Mouse (Mus musculus): ENCODE data around the gene Snx20. TPM values are rescaled to one million over a fixed set of nuclear protein-coding genes. Genes with fewer than 3 reads are reported as not detected.

Snx20 gene
- polyA plus RNA-seq, 1 experiment: 0.07 TPM

DNA sequence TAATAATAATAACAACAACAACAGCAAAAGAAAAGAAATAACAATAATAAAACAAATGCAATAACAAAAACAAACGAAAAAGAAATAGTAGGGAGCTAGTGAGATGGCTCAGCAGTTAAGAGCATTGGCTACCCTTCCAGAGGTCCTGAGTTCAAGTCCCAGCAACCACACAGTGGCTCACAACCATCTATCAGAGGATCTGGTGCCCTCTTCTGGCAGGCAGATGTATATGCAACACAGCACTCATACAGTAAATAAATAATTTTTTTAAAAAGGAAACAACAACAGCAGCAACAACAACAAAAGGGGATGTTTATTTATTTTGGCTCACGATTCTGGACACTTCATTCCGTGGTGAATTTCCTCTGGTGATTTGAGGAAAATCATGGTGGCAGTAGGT lies 16.4 kb downstream of the Snx20 start:
- H3K4me1 ChIP-seq (ENCODE audit: control insufficient read depth, insufficient read depth, low read length): no peaks in the 10 kb centered on the region
- TF ChIP-seq CTCF (IDR thresholded peaks at IDR 0.05; ENCODE audit: control insufficient read depth, insufficient read depth, insufficient replicate concordance, low read depth, low read length) (no peak), POLR2A (IDR thresholded peaks at IDR 0.05; ENCODE audit: control insufficient read depth, low read depth, low read length) (no peak)
- H3K36me3 ChIP-seq (ENCODE audit: control insufficient read depth, insufficient read depth, low read length): no peaks in the 10 kb centered on the region
- H3K27me3 ChIP-seq (ENCODE audit: control insufficient read depth, insufficient read depth, low read length): no peaks in the 10 kb centered on the region
- no peak overlapping the region for H3K4me3 ChIP-seq (ENCODE audit: control insufficient read depth, low read depth, low read length)
- H3K27ac ChIP-seq (ENCODE audit: control insufficient read depth, insufficient read depth, low read depth, low read length): no peak overlapping the region

DNA sequence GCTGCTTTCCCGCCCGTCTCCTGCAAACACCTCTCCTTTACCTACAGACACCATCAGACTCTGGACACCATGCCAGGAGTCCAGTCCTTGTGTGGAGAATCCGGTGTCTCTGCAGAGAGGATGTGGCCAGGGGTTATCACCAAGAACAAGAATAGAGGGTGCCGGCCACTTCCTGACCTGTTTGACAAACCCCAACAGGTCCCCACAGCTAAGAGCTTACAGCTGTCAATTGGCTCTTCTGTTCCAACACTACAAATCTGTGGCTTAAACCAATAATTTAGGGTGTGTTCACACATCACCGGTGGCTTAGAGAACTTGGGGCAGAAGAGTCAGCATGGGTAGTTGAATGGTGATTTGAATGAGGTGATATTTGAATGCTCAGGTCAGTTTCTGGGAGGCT lies 17.3 kb downstream of the Snx20 start:
- Histone ChIP-seq H3K36me3 (ENCODE audit: control insufficient read depth, insufficient read depth, low read length) (no peaks in the 10 kb centered on the region), H3K27me3 (ENCODE audit: control insufficient read depth, insufficient read depth, low read length) (no peaks in the 10 kb centered on the region), H3K4me1 (ENCODE audit: control insufficient read depth, insufficient read depth, low read length) (no peaks in the 10 kb centered on the region), H3K4me3 (ENCODE audit: control insufficient read depth, low read depth, low read length) (no peak overlapping the region), H3K27ac (ENCODE audit: control insufficient read depth, insufficient read depth, low read depth, low read length) (no peak overlapping the region)
- no peak for TF ChIP-seq POLR2A (IDR thresholded peaks at IDR 0.05; ENCODE audit: control insufficient read depth, low read depth, low read length)
- no peak for TF ChIP-seq CTCF (IDR thresholded peaks at IDR 0.05; ENCODE audit: control insufficient read depth, insufficient read depth, insufficient replicate concordance, low read depth, low read length)

GRCm38 (mm10) chr8:88614981-88615380 lies 20.9 kb downstream of the Snx20 start:
- H3K4me1 ChIP-seq (ENCODE audit: control insufficient read depth, insufficient read depth, low read length): peaks cover 2% of the 10 kb centered on the region; the same call in 1 of the 2 replicates
- TF ChIP-seq POLR2A (IDR thresholded peaks at IDR 0.05; ENCODE audit: control insufficient read depth, low read depth, low read length) (no peak), CTCF (IDR thresholded peaks at IDR 0.05; ENCODE audit: control insufficient read depth, insufficient read depth, insufficient replicate concordance, low read depth, low read length) (no peak)
- H3K27ac ChIP-seq (ENCODE audit: control insufficient read depth, insufficient read depth, low read depth, low read length): no peak overlapping the region
- no peak overlapping the region for H3K4me3 ChIP-seq (ENCODE audit: control insufficient read depth, low read depth, low read length)
- no peaks in the 10 kb centered on the region for H3K36me3 ChIP-seq (ENCODE audit: control insufficient read depth, insufficient read depth, low read length)
- no peaks in the 10 kb centered on the region for H3K27me3 ChIP-seq (ENCODE audit: control insufficient read depth, insufficient read depth, low read length)

GRCm38 (mm10) chr8:88610271-88610670 lies 25.7 kb downstream of the Snx20 start:
- no peak overlapping the region for H3K27ac ChIP-seq (ENCODE audit: control insufficient read depth, insufficient read depth, low read depth, low read length)
- H3K27me3 ChIP-seq (ENCODE audit: control insufficient read depth, insufficient read depth, low read length): no peaks in the 10 kb centered on the region
- peaks cover 2% of the 10 kb centered on the region; the same call in 1 of the 2 replicates for H3K4me1 ChIP-seq (ENCODE audit: control insufficient read depth, insufficient read depth, low read length)
- no peaks in the 10 kb centered on the region for H3K36me3 ChIP-seq (ENCODE audit: control insufficient read depth, insufficient read depth, low read length)
- TF ChIP-seq POLR2A (IDR thresholded peaks at IDR 0.05; ENCODE audit: control insufficient read depth, low read depth, low read length): no peak
- no peak for TF ChIP-seq CTCF (IDR thresholded peaks at IDR 0.05; ENCODE audit: control insufficient read depth, insufficient read depth, insufficient replicate concordance, low read depth, low read length)
- no peak overlapping the region for H3K4me3 ChIP-seq (ENCODE audit: control insufficient read depth, low read depth, low read length)

GRCm38 (mm10) chr8:88609036-88609435 lies 26.9 kb downstream of the Snx20 start:
- TF ChIP-seq CTCF (IDR thresholded peaks at IDR 0.05; ENCODE audit: control insufficient read depth, insufficient read depth, insufficient replicate concordance, low read depth, low read length) (no peak), POLR2A (IDR thresholded peaks at IDR 0.05; ENCODE audit: control insufficient read depth, low read depth, low read length) (no peak)
- no peaks in the 10 kb centered on the region for H3K36me3 ChIP-seq (ENCODE audit: control insufficient read depth, insufficient read depth, low read length)
- H3K4me3 ChIP-seq (ENCODE audit: control insufficient read depth, low read depth, low read length): no peak overlapping the region
- no peak overlapping the region for H3K27ac ChIP-seq (ENCODE audit: control insufficient read depth, insufficient read depth, low read depth, low read length)
- no peaks in the 10 kb centered on the region for H3K27me3 ChIP-seq (ENCODE audit: control insufficient read depth, insufficient read depth, low read length)
- H3K4me1 ChIP-seq (ENCODE audit: control insufficient read depth, insufficient read depth, low read length): peaks cover 2% of the 10 kb centered on the region

DNA sequence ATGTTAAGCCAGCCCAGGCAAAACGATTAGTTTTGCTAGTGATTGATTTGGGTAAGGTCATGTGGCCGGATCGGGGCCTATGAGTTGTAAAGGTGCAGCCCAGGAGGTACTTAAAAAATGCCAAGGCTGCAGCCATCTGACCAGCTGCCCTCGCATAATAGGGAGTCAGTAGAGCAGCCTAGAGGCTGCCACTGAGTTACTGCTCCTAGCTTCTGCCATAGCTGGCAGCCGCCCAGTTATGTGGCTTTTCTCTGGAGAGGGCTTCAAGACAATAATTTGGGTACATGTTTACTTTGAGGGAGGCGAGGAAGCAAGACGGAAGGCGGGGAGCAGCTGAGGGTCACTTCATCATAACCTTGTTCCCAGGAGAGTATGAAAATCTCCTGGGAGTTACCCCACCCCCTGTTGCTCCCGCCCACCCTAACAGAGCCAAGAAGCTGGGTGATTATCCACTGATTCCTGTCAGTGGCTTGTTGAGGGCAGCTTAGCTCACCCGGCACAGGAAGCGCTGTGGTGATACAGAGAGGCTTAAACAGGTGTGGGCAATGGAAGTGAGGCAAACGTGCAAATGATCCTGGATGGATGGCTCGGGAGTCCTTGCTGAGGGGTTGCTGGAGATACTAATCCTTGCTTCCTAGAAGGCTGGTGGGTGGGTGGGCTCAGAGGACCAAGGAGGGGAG lies 30.4 kb downstream of the Snx20 start:
- TF ChIP-seq POLR2A (IDR thresholded peaks at IDR 0.05; ENCODE audit: control insufficient read depth, low read depth, low read length) (no peak), CTCF (IDR thresholded peaks at IDR 0.05; ENCODE audit: control insufficient read depth, insufficient read depth, insufficient replicate concordance, low read depth, low read length) (no peak)
- Histone ChIP-seq H3K4me1 (ENCODE audit: control insufficient read depth, insufficient read depth, low read length) (peaks cover 8% of the 10 kb centered on the region), H3K27me3 (ENCODE audit: control insufficient read depth, insufficient read depth, low read length) (no peaks in the 10 kb centered on the region), H3K4me3 (ENCODE audit: control insufficient read depth, low read depth, low read length) (no peak overlapping the region), H3K36me3 (ENCODE audit: control insufficient read depth, insufficient read depth, low read length) (no peaks in the 10 kb centered on the region), H3K27ac (ENCODE audit: control insufficient read depth, insufficient read depth, low read depth, low read length) (no peak overlapping the region)

GRCm38 (mm10) chr8:88604065-88605038 lies 31.6 kb downstream of the Snx20 start:
- Histone ChIP-seq H3K4me3 (ENCODE audit: control insufficient read depth, low read depth, low read length) (no peak overlapping the region; the same call in 1 of the 2 replicates), H3K27me3 (ENCODE audit: control insufficient read depth, insufficient read depth, low read length) (no peaks in the 10 kb centered on the region), H3K27ac (ENCODE audit: control insufficient read depth, insufficient read depth, low read depth, low read length) (no peak overlapping the region), H3K4me1 (ENCODE audit: control insufficient read depth, insufficient read depth, low read length) (peaks cover 8% of the 10 kb centered on the region), H3K36me3 (ENCODE audit: control insufficient read depth, insufficient read depth, low read length) (no peaks in the 10 kb centered on the region)
- TF ChIP-seq CTCF (IDR thresholded peaks at IDR 0.05; ENCODE audit: control insufficient read depth, insufficient read depth, insufficient replicate concordance, low read depth, low read length) (no peak), POLR2A (IDR thresholded peaks at IDR 0.05; ENCODE audit: control insufficient read depth, low read depth, low read length) (no peak)

Data from testis, adult 2 months (tissue).